Mouse (Mus musculus) kidney, adult 11 months (tissue): ENCODE results near the gene Cdk7.
"Not testable (repeated sequence)": the region's sequence is repeated elsewhere in the genome, so short reads cannot be mapped to it uniquely, and the experiment has no call there.

ENCODE experiments used
- DNase-seq: peaks from one replicate; pipeline ENCODE4 v3.0.0; 2022

The Cdk7 gene

DNA sequence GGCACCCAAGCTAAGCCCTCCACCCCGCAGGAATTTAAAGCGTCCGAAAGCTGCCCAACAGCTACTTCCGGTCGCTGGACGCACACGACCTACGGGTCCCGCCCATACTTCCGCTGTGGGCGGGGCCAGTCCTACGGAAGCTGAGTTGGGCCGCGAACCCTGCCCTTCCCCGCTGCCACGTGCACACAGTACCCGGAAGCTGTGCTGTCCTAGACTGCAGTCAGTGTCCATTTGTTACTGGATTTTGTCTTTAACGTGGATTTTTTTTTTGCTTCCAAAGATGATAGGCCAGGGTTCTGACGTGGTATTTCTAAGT lies at the start of gene Cdk7:
TSS of gene Cdk7 (minus strand) at position 79 of the 316 bp plus-strand sequence.
- peak; percentile 93 for DNase-seq

DNA sequence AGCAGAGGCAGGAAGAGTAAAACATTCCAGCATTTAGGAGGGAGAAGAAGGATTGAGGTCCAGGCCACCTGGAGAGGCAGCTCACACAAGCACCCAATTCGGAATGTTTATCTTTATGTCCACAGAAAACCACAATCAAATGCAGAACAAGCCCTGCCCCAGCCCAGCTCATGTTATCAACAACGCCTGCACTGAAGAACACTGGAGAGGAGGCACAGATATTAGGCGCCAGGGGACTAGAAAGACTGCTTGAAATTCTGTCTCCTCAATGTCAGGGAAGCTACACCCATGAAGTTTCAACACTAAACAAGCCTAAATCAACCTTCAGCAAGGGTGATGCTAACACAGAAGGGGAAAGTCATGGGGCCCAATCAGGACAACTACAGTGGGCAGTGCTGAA lies 46.8 kb upstream of the Cdk7 start:
- no peak for DNase-seq

DNA sequence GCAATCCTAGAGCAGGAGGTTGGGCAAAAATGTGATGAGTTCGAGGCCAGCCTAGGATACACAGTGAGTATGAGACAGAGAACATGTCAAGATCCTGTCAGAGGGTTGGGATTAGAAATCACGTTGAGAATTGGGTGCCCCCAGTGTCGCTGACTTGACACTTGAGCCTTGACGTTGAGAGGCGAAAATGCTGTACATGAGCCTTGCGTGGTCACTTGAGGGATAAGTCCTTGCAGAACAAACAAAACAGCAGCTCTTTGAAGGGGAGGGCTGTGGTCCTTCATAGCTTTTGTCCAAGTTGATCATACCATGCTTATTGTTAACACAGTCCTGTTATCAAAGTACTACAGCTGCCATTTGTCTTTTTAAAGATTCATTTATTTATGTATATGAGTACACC lies 46.0 kb upstream of the Cdk7 start:
- no peak for DNase-seq

DNA sequence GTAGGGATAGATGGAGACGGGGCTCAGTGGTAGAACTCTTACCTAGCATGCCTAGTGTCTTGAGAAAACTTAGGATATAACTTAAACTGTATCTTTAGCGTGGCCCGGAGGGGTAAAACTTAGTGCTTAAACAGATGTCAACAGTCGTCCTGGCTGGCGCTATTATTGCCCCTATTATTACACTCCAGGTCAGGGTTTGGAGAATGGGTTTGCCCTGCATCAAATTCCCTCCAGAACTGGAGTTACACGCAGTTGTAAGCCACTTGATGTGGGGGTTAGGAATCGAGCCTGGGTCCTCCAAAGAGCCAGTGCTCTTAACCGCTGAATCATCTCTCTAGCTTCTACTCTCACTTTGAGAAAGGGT lies 45.3 kb upstream of the Cdk7 start:
- DNase-seq, result no peak

DNA sequence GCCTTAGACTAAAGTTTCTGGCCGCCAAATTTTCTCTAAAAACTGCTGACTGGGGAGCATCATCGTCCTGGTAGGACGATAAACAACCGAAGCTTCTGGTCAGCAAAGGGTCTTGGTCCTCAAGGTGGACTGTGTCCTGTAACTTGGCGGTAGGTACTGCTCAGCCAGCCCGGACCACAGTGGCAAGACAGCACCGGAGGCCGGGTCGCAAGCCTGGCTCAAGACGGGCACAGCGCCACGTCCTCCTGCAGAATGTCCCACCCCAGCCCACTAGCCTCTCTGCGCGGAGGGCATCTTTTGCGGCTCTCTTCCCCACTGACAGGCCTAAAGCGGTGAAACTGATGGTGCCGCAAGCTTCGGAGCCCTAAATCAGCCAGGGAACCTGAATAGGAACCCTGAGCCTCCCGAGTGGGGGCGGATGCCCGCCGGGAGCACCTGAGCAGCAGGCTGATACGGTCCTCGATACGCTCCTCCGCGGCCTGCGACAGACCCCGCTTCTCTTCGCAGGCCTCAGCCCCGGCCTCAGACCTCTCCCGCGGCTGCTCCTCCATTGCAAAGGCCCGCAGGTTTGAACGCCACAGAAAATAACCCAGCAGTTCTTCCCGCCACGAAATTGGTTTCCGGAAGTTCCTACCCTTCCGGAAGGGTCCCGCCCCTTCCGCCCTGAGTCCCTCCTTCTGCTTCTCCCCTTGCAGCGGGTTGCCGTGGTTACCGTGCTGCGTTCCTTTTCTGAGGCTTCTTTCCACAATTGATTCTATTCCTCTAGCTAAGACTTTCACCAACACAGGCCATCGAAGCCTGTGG lies 44.7 kb upstream of the Cdk7 start, which contains the start of gene Cenph:
TSS of gene Cenph (minus strand) at position 648 of the 804 bp plus-strand sequence.
- DNase-seq, result peak; percentile 74

DNA sequence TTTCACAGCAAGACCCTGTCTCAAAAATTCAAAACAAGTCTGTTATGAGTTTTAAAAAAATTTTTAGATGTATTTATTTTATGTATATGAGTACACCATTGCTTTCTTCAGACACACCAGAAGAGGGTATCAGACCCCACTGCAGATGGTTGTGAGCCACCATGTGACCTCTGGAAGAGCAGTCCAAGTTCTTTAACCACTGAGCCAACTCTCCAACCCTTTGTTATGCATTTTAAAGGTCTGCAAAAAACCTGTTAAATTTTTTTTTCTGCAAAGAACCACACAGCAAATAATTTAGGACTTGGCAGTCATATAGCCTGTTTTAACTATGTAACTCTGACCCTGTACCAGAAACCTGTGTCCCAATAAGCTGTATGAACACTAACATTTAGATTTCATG lies 44.0 kb upstream of the Cdk7 start:
- DNase-seq, result no peak

DNA sequence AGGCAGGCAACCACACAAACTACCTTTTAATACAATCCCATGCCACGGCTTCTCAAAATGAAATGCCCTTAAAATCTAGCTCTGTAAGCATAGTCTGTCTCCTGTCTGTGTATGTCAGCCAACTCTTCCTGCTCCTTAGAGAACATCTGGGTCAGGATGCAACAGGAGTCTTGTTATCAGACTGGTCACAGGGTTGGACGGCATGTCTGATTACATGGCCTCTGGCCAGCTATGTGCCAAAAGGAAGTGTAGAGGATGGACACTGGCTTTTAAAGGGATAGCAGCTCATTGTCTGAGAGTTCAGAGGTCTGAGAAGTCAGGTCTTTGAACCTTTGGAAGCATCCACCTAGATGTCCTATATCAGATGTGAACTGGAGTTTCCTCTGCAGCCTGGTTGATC lies 24.6 kb upstream of the Cdk7 start:
- DNase-seq, result no peak

DNA sequence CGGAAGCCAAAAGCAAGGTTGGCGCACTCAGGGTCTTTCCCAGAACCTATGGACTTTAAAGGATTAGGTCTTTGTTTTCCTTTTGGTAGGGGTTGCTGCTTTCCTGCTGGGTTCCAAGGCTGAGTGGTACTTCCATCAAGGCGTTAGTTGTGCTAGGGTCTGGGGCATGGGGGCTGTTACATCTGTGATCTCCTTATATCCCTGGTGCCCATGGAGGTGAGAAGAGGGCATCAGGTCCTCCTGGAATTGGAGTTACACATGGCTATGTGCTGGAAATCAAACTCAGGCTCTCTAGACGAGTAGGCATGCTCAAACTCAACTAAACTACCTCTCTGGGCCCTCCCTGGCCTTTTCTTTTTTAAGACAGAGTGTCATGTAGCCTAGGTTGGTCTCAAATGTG lies 23.4 kb upstream of the Cdk7 start:
- no peak for DNase-seq

DNA sequence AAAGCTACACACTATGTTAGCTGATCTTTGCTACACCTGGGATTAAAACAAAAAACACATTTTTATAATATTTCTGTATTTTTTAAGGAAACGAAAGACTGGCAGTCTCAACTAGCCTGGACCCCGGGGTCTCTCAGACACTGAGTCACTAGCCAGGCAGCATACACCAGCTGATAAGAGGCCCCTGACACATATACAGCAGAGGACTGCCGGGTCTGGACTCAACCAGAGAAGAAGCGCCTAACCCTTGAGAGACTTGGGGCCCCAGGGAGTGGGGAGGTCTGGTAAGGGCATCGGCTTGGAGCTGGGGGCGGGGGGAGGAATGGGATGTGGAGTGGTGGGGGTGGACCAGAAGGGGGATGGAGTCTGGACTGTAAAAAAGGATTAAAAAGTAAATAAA lies 22.3 kb upstream of the Cdk7 start:
- no peak for DNase-seq

DNA sequence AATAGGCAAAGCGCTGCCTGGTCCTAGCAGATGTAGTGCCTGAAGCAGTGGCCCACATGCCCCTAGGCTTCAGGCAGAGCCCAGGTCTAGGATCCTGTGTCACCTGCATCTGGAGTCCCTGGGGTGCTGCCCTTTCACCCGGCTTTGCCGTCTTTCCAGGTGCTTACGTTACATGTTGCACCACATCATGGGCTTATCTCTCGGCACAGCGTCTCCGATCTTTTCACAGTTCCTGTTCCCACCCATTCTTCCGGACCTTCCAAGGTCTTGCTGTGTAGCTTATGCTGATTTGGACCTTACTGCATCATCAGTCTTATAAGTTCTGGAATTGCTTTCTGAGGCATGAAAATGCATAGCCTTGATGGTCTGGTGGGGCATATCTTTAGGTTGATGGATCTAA lies 21.8 kb upstream of the Cdk7 start:
- no peak for DNase-seq

DNA sequence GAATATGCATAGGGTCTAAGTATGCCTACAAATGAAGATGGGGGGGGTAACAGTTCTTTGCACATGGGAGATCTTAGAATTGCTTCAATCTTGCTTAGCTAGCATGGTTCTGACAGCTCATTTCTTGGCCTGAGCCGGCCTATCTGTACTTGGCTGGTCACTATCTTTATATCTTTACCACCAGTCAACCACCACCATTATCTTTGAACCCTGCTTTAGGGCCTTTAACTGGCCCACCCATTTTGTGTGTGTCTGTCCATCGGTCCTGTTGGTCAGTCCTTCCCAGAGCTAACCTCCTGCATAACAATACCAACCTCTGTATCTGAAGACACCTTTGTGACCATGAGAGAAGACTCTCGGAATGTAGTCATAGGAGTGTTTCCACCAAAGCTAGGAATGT lies 20.7 kb upstream of the Cdk7 start:
- no peak for DNase-seq

DNA sequence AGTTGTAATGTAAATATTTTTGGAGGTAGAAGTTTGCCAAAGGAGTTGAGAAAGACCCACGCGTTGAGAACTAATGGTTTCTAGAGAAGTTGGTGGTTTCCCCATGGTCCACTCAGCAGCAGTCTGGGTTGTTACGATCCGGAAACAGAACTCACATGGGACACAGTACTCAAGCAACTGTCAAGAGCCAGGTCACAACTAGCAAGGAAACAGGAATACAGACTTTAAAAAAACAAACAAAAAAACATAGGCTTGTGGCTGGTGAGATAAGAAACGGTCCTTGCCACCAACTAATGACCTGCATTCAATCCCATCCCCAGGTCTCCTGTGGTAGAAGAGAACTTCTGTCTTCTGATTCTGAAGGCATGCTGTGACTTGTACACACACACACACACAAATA lies 20.1 kb upstream of the Cdk7 start:
- no peak for DNase-seq

DNA sequence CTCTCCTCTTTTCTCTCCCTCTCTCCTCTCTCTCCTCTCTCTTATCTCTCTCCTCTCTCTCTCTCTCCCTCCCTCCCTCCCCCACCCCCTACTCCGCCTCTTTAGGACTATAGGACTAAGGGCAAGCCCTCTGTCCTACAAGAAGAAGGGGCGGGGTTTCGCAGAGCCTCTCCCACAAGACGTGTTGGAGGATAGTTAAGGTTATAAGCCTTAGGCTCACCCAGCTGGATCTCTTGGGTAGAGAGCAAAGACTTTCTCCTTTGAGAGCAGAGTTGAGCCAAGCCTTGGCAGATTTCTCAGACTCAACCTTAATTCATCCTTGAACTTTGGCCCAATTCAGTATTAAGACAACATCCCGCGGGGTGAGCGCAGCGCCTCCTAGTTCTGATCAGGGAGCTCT lies 17.9 kb upstream of the Cdk7 start:
- no peak for DNase-seq

DNA sequence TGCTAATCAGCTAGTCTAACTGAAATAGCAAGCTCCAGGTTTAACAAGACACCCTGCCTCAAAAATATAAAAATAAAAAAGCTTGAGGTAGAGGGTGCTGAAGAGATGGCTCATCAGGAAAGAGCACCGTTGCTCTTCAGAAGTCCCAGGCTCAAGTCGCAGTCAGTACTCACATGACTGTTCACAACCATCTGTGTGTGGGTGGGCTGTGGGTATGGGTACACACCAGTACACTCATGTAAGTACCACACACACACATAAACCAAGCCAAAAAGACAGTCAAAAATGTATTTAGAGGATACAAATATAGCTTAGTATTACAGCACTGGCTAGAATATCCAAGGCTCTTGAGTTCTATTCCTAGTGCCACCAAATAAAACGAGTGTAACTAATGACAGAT lies 15.4 kb upstream of the Cdk7 start:
- no peak for DNase-seq

DNA sequence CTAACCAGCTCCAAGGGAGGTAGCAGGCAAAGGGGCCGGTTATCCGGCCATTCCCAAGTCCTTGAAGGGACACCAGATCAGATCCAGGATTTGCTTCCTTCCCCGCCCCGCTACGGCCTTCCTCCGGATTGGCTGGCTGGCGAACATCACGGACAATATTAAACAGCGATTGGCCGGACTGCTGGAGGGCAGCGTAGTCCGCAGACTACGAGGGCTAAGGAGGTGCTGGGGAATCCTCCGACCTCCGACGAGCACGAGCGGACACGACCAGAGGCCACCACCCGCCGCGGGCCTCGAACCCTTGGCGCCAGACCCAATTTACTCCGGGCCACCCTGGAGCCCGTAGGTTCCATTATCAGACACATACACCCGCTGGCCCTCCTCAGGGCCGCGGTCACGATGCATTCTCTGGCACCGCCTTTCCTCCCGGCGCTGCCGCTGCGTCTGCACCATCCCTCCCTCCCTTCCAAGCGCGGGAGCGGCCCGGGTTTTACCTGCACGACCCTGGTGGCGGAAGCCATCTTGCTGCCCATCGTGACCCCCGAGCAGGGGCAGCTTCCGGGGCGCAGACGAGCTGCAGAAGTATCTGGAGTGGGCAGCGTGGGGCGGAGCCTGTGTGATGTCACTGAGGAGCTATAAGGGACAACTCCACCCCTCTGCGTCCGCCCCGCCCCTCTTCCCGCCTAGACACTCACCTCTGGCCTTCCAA lies 13.5 kb upstream of the Cdk7 start, which contains the start of gene Mrps36:
TSS of gene Mrps36 (minus strand) at position 624 of the 709 bp plus-strand sequence.
- DNase-seq, result peak; percentile 96

DNA sequence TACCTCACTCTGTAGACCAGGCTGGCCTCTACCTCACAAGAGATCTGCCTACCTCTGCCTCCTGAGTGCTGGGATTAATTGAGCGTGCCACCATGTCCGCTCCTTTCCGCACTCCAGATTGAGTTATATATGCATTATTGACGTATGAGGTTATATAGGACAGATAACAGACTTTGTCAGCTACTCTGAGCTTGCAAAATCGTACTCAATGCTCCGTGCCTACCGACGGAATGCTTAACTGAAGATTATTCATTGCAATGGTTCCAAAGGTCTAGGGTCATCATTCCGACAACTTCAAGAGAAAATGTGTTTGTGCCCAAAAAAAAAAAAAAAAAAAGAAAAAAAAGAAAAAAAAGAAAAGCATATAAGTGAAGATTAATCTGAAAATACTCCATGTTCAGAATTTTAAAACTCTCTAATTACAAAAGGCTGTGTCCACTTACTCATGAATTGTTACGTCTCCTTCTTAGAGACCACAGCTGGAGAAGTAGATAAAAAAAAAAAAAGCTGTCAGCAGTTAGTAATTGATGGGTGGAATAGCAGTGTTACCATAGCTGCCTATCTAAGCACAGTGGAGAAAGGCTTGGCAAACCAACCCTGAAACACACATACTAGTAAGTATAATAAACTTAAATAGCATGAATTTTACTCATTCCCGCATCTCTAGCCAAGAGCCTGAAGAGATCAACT lies 12.8 kb upstream of the Cdk7 start:
- DNase-seq, result peak; percentile 40

DNA sequence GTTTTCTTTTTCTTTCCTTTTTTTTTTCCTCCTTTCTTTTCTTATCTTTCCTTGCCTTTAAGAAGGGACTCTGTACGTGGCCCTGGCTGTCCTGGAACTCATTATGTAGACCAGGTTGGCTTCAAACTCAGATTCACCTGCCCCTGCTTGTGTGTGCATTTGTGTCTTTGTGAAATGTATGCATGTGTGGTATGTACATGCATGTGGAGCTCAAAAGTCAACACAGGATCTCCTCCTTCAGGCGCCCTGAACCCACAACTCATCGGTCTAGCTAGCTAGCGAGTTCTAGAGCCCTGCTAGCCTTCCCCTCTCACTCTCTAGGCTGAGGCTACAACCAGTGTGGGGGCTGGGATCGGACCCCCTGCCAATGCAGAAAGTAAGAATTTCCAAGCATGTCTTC lies 12.1 kb upstream of the Cdk7 start:
- DNase-seq, result peak; percentile 14

DNA sequence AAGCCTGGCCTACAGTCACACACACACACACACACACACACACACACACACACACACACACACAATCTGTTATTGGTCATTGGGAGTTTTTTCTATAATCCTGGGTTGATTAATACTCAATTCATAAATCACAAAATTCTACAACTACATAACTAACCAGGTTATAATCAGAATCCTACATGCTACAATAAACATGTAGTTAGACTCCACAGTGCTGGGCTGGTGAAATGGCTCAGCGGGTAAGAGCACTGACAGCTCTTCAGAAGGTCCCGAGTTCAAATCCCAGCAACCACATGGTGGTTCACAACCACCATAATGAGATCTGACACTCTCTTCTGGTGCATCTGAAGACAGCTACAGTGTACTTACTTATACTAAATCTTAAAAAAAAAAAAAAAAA lies 2.0 kb upstream of the Cdk7 start:
- DNase-seq, result no peak

DNA sequence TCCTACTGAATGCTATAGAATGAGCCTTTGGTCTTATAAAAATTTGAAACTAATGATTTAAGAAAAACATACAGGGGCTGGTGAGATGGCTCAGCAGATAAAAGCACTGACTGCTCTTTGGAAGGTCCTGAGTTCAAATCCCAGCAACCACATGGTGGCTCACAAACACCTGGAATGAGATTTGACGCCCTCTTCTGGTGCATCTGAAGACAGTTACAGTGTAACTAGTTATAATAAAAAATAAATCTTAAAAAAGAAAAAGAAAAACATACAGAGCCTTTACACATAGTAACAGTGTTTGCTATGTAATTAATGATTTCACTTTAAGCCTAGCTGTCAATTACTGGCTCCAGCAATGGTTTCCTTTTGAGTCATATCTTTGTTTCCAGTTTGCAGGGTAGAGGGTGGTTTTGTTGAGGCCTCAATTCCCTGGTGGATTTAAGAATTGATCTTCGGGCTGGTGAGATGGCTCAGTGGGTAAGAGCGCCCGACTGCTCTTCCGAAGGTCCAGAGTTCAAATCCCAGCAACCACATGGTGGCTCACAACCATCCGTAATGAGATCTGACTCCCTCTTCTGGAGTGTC lies 815 bp upstream of the Cdk7 start:
- DNase-seq, result not testable (repeated sequence)

DNA sequence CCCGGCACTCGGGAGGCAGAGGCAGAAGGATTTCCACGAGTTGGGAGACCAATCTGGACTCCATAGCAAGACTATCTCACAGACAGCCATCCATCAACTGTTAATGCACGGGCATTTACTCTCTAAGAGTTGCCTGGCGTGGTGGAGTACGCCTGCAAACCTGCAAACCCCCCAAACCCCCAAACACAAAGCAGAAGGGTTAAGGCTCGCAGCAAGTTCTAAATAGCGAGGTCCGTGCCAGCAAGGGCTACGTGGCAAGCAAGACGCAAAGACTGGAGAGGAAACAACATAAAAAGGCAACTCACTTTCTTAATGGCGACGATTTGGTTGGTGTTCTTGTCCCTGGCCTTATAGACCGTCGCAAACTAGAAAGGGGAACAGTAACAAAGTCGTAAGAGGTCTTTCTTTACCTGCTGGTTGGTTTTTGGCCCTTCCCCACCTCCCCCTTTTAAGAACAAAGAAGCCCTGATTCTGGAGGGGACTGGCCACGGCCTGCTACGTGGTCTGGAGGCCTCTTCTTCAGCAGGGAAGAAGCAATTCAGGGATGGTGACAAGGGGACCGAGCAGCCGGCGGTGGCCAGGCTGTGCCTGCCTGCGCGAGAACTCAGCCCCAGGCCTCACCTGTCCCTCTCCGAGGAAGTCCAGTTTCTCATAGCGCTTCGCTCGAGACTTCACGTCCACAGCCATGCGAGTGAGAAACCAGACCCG lies 432 bp downstream of the Cdk7 start:
- no peak for DNase-seq

DNA sequence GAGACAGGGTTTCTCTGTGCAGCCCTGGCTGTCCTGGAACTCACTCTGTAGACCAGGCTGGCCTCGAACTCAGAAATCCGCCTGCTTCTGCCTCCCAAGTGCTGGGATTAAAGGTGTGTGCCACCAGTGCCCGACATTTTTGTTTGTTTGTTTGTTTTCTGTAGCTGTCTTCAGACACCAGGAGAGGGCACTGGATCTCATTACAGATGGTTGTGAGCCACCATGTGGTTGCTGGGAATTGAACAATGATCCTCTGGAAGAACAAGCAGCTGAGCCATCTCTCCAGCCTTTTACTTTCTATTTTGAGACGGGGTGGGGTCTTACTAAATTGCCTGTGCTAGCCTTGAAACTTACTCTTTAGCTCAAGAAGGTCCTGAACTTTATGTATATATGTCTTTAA lies 2.2 kb downstream of the Cdk7 start:
- not testable (repeated sequence) for DNase-seq

DNA sequence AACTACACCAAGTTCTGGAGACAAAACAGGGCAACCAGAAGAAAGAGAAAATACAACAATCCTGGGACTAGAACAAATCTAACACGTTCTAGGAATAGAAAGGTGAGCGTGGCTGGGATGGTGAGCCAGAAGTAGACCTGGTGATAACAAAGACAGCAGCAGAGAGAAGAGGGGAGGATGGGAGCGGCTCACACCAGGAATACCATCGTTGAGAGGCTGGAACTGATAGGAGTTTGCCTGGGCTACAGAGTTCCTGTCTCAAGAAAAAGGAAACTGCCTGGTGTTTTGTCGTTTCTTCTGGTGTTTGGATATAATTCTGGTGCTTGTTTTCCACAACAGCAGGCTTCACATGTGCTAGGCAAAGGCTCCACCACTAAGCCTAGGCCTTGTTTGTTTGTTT lies 2.7 kb downstream of the Cdk7 start:
- no peak for DNase-seq

DNA sequence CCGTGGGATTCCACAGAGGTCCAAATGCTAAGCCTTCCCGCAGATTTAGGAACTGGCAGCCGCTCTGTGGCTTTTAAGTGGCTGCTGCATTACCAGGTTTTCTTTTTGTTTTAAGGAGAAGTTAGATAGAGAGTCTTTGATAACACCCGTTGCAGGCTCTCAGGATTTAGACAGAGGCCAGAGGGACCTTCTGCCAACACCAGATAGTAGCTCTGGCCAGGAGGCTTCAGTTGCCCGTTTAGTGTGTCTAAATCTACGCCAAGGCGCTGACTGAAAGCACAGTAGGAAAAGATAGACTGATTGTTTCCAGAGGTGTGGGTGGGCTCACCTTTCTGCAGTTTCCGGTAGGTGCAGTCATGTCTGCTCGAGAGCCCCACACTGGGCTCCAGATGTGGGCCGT lies 5.5 kb downstream of the Cdk7 start:
- DNase-seq, result no peak
